Mouse (Mus musculus) kidney, adult 8-10 months (tissue): ENCODE measurements around the gene Adam1a.

Experiments
- DNase-seq, 2 experiments: peaks; one replicate each; pipeline ENCODE4 v3.0.0; 2022

Adam1a gene

GRCm38 (mm10) chr5:121477680-121478079 lies 67.6 kb downstream of the Adam1a start:
- peak; percentile 13 to 44 for DNase-seq

GRCm38 (mm10) chr5:121476040-121476439 lies 69.2 kb downstream of the Adam1a start:
- no peak for DNase-seq

GRCm38 (mm10) chr5:121474610-121475009 lies 70.7 kb downstream of the Adam1a start:
- DNase-seq = no peak

GRCm38 (mm10) chr5:121472411-121472810 lies 72.9 kb downstream of the Adam1a start:
- no peak for DNase-seq

GRCm38 (mm10) chr5:121469566-121469965 lies 75.7 kb downstream of the Adam1a start:
- no peak for DNase-seq
